Mouse (Mus musculus): Measurements from ENCODE around the gene Dand5.

Gene Dand5

GRCm38 (mm10) chr8:84783919-84784581 is 38.6 kb downstream of the Dand5 start:
- DNase-seq (ENCODE audit: low spot score) = no peak

GRCm38 (mm10) chr8:84783198-84783918 is 39.3 kb downstream of the Dand5 start:
- no peak for DNase-seq (ENCODE audit: low spot score)

GRCm38 (mm10) chr8:84782680-84783079 is 39.9 kb downstream of the Dand5 start:
- DNase-seq (ENCODE audit: low spot score) = no peak

GRCm38 (mm10) chr8:84781686-84782505 is 40.7 kb downstream of the Dand5 start:
- DNase-seq (ENCODE audit: low spot score) = no peak

- no peak for DNase-seq (ENCODE audit: low spot score)
These were observed 41.5 kb downstream of the Dand5 start for GRCm38 (mm10) chr8:84780949-84781680.

- no peak for DNase-seq (ENCODE audit: low spot score)
These were observed 42.4 kb downstream of the Dand5 start for GRCm38 (mm10) chr8:84780225-84780555.

GRCm38 (mm10) chr8:84779519-84780224 is 43.0 kb downstream of the Dand5 start:
- no peak for DNase-seq (ENCODE audit: low spot score)

GRCm38 (mm10) chr8:84778638-84779380 is 43.8 kb downstream of the Dand5 start:
- no peak for DNase-seq (ENCODE audit: low spot score)

GRCm38 (mm10) chr8:84777899-84778637 is 44.6 kb downstream of the Dand5 start:
- no peak for DNase-seq (ENCODE audit: low spot score)

GRCm38 (mm10) chr8:84776569-84776968 is 46.1 kb downstream of the Dand5 start:
- DNase-seq (ENCODE audit: low spot score) = no peak

GRCm38 (mm10) chr8:84775621-84776113 is 47.0 kb downstream of the Dand5 start:
- no peak for DNase-seq (ENCODE audit: low spot score)

GRCm38 (mm10) chr8:84775105-84775591 is 47.5 kb downstream of the Dand5 start:
- DNase-seq (ENCODE audit: low spot score) = no peak

- no peak for DNase-seq (ENCODE audit: low spot score)
These were observed 48.1 kb downstream of the Dand5 start for GRCm38 (mm10) chr8:84774473-84774911.

- no peak for DNase-seq (ENCODE audit: low spot score)
These were observed 48.8 kb downstream of the Dand5 start for GRCm38 (mm10) chr8:84773833-84774232.

- no peak for DNase-seq (ENCODE audit: low spot score)
These were observed 49.3 kb downstream of the Dand5 start for GRCm38 (mm10) chr8:84773304-84773703.

- no peak for DNase-seq (ENCODE audit: low spot score)
These were observed 50.0 kb downstream of the Dand5 start for GRCm38 (mm10) chr8:84772628-84773027.

GRCm38 (mm10) chr8:84771941-84772378 is 50.7 kb downstream of the Dand5 start:
- DNase-seq (ENCODE audit: low spot score) = no peak

- DNase-seq (ENCODE audit: low spot score) = no peak
These were observed 51.5 kb downstream of the Dand5 start for GRCm38 (mm10) chr8:84771000-84771687.
